Mouse (Mus musculus): ENCODE measurements at regions not wholly inside any gene's neighbourhood (a gene's known extent, or its start where the extent isn't known, plus 50 kb on each side); places are given as distances from the start of the nearest gene placed in this dataset.
A peak's percentile ranks its signal among the peaks of the same experiment; 100 is the strongest.

GRCm38 (mm10) chr10:104367219-104367618 lies 173.4 kb downstream of the Gm4340 start:
- no peak for DNase-seq

- DNase-seq, result no peak
These were observed 180.7 kb downstream of the Gm4340 start for GRCm38 (mm10) chr10:104374567-104374966.

- no peak for DNase-seq
These were observed 194.4 kb downstream of the Gm4340 start for GRCm38 (mm10) chr10:104388254-104388653.

DNA sequence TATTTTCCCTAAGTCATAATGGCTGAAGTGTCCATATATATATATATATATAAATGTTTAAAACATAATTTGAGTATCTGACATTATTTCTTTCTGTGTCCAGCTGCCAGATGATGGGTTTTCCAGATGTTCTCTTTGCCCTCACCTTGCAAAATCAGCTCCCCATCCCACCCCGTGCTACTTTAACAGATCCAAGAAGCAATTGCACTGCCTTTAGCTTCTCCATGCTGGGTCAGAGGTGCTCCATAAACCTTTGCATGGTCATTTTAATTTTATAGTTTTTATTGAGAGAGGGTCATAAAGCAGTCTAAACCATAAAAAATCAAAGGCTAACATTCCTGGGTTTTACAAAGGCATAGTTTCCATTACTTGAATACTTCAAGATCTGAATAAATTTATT lies 201.9 kb downstream of the Gm4340 start:
- no peak for DNase-seq

GRCm38 (mm10) chr10:104408751-104409150 lies 214.9 kb downstream of the Gm4340 start:
- no peak for DNase-seq

- DNase-seq, result no peak
These were observed 228.7 kb downstream of the Gm4340 start for GRCm38 (mm10) chr10:104422541-104422940.

GRCm38 (mm10) chr10:104423161-104423560 lies 229.3 kb downstream of the Gm4340 start:
- no peak for DNase-seq

GRCm38 (mm10) chr10:104423761-104424160 lies 229.9 kb downstream of the Gm4340 start:
- no peak for DNase-seq

DNA sequence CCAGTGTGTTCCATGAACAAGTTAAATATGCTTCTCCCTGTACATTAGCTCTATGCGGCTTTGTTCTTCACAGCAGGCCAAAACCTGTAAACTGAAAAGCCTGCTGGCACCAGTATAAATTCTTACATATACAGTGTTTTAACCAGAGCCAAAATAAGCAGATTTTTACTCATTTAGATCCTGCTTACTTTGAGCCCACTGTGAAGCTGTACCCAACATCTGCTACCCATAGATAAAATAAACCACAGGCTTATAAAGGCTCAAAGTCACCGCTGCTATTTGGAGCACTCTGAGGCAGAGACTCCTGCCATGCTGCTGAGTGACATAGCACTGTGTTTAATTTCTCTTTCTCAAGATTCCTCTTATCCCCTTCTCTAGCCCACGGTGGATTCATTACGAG lies 251.1 kb downstream of the Gm4340 start:
- peak; percentile 5 for DNase-seq

DNA sequence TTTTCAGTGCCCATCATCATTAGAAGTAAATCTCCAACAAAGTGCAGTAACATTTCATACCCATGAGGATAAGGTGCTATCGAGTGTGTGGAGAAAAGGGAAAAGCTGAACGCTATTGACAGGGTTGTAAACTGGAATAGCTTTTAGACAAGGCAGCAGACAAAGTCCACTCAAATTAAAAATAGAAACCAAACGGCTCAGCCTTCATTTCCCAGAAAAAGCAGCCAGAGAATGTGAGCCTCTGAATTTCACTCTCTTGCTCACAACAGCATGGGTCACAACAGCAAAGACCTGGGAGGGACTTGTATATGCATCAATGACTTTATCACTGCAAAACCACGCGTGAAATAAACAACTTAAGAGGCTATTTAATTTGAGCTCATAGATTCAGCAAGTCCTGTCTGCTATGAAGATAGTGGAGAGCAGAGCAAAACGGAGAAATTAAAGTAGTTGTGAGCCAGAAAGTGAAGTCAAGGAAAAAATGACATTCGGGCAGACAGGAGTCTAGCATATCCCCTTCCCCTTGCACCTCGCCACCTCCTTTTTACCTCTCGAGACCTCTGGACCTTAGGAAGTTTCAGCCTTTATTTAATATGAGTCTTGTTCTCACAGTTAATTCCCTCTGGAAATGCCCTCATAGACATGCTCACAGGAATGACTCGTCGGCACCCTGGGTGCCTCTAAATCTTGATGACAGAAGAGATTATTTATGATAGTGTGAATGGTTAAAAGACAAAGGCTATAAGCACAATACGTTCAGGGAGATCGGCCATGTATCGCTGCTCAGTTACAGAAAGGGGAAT lies 261.9 kb downstream of the Gm4340 start:
- no peak for DNase-seq

DNA sequence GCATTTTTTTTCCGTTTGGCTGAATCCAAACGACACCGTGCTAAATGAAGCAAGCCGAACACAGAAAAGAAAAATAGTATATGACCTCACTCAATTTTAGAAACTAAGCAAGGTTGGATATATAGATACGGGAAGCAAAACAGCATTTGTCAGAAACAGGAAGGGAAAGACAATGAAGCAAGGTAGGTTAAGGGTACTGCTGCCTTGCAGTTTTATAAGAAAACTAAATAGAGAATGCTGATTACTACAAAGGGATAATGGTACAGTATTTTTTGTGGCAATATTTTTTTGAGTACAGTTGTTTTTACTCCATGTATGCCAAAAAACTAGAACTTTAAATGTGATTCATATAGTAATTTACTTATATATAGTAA lies 262.5 kb downstream of the Gm4340 start:
- DNase-seq, result no peak

DNA sequence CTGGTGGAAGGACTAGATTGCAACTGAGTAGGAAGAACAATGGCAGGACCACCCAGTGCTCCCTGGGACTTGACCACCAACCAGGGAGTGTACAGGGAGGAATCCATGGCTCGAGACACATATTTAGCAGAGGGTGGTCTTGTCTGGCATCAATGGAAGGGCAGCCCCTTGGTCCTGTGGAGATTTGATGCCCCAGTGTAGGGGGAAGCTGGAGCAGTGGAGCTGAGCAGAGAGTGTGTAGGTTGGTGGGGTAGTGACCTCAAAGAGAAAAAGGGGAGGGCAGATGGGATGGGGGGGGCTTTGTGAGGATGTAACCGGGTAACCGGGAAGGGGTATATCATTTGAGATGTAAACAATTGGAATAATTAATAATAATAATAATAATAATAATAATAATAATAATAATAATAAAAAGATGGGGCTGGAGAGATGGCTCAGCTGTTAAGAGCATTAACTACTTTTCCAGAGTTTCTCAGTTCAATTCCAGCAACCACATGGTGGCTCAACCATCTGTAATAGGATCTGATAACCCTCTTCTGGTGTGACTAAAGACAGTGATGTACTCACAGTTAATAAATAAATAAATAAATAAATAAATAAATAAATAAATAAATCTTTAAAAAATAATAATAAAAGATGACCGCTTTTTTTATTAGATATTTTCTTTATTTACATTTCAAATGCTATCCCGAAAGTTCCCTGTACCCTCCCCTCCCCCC lies 292.5 kb downstream of the Gm4340 start:
- DNase-seq, result no peak

DNA sequence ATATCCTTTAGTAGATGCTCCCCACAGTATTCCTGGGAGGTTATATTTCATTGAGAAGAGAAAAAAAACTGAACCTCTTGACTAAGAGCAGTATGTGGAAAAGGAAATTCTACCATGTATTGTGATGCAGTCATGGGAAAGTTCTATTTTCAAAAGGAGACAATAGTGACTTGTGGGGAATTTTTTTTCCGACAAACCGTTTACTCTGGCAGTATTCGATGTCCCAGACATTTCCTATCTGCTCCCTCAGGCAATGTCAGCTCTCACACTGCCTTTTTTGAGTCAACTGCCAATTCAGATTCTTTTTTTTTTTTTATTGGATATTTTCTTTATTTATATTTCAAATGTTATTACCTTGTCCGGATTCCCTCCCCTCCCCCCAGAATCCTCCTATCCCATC lies 295.5 kb downstream of the Gm4340 start:
- no peak for DNase-seq

DNA sequence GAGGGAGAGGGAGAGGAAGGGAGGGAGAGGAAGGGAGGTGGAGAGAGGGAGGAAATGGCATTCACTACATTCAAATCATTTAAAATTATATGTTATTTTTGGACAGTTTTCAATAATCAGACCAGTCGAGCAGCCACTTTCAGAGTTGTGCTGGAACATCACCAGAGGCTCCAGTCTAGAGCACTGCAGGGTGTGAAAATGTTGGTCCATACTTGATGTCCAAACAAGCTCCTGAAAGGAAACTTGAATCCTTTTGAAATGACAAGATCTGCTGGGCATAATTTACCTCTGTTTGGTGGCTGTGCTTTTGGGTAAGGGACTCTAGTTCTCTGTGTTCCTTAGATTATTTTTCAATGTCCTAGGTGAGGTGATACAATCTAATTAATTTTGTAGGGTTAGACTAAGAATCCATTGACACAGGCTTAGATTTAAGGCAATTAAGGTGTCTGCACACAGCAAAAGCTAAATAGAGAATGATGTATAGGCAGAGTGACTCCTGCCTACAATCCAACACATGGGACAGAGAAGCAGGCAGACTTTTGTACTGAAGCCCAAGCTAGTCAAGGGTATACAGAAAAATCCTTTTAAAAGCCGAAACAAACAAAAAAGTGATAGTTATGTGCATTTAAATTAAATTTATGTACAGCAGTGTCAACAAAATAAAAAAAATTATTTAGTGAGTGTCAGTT lies 297.2 kb downstream of the Gm4340 start:
- no peak for DNase-seq
